Mouse (Mus musculus) c-Kit-negative CD71-positive TER-119-positive erythroid progenitor cells, embryonic 14.5 days (primary cell): ENCODE data around the gene Zfp704.

Source experiments
- DNase-seq: peaks from one replicate; pipeline ENCODE4 v3.0.0-alpha.2; 2013; ENCODE audit warnings: low read depth, low spot score

Zfp704 gene

DNA sequence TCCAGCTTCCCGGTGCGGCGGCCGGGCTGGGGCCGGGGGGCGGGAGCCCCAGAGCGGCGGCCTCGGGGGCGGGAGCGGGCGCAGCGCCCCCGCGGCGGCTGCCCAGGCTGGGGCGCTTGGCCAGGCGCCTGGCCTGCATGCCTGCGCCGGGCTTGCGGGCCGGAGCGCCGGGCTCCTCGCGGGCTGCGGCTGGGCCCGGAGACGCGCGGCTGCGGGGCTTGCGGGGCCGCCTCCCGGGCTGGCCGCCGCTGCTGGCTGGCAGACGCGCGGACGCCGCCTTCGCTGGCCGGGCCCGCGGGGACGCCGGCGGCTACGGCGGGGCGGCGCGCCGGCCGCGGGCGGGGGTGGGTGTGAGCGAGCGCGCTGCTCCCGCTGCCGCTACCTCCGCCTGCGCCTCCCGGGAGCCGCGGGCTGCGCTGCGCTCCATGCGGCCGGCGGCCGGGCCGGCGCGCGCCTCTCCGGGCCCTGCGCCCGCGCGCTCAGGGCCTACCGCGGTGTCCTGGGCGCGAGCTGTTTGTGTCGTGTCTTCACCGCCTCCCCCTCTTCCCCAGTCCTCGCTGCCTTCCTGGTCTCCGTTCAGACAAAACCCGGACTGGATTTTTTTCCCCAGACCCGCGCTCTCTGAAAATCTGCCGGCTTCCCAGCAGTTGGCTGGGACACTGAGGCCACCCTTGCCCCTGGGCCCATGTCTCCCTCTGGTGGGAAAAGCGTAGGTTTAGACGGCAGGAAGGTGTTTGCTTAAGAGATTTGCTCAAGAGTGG lies at the start of gene Zfp704:
Zfp704 (minus strand) TSS at position 505 of the 761 bp plus-strand sequence.
- DNase-seq: no peak

- DNase-seq: no peak
Measured at GRCm38 (mm10) chr3:9633036-9634005, 23.4 kb upstream of the Zfp704 start.

- no peak for DNase-seq
Measured at GRCm38 (mm10) chr3:9629951-9630350, 20.1 kb upstream of the Zfp704 start.

DNA sequence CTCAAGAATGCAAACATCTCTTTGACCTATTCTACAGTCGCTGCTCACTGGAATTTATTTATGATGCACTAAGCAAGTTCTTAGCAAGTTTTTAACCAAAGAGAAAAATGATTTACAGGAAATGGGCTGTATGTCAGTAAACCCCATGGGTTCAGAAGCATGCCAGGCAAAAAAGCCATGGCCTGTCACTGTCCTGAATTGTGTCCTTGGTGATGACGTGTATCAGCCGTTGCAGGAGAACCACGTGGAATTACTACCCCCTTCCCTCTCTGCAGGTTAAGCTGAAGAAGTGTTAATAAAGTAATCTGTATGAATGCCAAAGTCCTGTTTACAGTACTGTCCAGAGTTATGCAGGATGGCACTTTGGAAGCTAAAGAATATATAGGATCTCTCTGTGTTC lies 18.2 kb upstream of the Zfp704 start:
- DNase-seq: no peak

DNA sequence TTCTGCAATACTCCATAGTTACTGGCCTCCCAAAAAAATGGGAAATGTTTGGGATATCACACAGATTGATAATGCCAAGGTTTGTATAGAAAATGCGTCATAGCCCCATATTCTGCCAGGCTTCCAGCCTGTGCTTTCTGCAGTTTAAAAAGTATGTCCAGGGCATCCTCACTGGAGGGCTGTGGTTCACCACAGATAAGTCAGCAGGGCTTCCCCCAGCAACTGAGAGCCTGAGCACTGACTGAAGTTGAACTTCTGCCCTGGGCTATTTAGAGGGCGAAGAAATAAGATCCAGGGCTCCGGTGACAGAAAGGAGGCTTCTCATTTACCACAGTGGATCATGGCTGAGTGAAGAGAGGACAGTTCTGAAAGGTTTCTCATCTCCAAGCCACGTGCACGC lies 16.3 kb upstream of the Zfp704 start:
- no peak for DNase-seq

- DNase-seq: no peak
Measured at GRCm38 (mm10) chr3:9620611-9621010, 10.7 kb upstream of the Zfp704 start.

DNA sequence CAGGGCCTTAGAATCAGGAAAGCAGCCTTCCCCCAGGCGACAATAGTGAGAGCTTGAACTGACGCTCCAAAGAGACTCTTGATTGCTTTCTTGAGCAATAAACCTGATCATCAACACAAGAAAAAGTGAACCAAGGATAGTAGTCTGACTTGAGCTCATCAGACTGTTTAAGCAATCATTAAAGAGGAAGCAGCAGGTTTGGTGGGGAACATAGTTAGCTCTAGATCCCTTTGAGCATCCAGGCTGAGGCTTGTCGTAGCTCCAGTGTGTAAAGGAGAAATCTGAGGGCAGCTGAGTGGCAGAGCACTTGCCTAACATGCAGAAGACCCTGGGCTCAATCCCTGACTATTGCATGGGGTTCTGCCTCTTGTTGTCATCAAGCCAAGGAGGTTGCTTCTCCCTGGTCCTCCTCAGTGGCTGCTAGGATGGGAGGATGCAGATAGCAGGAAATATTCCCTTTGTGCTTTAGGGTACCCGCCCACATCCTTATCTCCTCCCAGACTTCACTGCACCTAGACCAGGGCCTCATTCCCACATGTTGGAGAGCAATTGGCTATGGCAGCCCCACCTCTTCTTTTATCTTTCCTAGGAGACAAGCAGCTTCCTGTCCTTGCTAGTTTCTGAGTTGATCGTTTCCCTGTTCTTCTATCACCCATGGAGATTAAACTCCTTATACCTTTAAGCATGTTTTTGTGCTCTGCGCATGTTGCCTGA lies 9.8 kb upstream of the Zfp704 start:
- DNase-seq: no peak

GRCm38 (mm10) chr3:9617101-9617500 lies 7.2 kb upstream of the Zfp704 start:
- no peak for DNase-seq

- DNase-seq: no peak
Measured at GRCm38 (mm10) chr3:9614676-9615075, 4.8 kb upstream of the Zfp704 start.

DNA sequence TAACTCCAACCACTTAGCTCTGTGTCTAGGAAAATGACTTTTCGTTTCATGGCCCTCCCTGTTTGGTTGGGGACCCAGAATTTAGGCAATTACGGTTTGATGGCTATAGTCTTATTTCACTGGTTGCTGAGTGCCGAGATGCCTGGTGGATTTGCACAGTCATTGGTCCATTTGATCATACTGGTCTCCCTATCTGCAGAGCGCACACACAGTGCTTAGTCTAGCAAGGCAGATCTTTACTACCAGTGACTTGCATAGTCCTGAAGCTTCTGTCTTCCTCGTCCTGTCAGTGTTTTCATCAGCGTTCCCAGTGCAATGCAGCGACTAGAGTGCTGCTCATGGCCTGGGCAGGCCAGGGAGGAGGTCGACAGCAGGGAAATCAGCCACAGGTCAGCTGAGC lies 4.1 kb upstream of the Zfp704 start:
- no peak for DNase-seq

DNA sequence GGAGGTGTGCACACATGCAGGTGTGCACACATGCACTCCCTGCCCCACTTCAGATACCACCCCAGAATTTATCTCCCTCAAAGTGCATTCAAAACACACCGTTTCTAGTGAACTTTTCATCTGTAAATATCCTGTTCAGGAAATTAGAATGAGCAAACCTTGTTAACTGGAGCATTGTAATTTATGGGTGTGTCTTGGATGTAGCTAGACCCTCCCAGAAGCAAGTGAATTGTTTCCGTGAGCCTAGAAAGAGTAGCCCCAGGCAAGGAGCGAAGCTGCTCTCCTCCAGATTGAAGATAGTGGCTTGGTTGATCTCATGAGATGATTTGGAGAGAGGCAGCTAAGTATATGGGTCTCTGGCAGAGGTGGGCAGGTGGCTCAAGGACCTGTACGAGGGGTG lies 1.3 kb upstream of the Zfp704 start:
- DNase-seq: no peak

- DNase-seq: no peak
Measured at GRCm38 (mm10) chr3:9610426-9610825, 541 bp upstream of the Zfp704 start.

GRCm38 (mm10) chr3:9608906-9609580 lies 842 bp downstream of the Zfp704 start:
- DNase-seq: no peak

- no peak for DNase-seq
Measured at GRCm38 (mm10) chr3:9608441-9608905, 1.4 kb downstream of the Zfp704 start.

- no peak for DNase-seq
Measured at GRCm38 (mm10) chr3:9607686-9608085, 2.2 kb downstream of the Zfp704 start.

DNA sequence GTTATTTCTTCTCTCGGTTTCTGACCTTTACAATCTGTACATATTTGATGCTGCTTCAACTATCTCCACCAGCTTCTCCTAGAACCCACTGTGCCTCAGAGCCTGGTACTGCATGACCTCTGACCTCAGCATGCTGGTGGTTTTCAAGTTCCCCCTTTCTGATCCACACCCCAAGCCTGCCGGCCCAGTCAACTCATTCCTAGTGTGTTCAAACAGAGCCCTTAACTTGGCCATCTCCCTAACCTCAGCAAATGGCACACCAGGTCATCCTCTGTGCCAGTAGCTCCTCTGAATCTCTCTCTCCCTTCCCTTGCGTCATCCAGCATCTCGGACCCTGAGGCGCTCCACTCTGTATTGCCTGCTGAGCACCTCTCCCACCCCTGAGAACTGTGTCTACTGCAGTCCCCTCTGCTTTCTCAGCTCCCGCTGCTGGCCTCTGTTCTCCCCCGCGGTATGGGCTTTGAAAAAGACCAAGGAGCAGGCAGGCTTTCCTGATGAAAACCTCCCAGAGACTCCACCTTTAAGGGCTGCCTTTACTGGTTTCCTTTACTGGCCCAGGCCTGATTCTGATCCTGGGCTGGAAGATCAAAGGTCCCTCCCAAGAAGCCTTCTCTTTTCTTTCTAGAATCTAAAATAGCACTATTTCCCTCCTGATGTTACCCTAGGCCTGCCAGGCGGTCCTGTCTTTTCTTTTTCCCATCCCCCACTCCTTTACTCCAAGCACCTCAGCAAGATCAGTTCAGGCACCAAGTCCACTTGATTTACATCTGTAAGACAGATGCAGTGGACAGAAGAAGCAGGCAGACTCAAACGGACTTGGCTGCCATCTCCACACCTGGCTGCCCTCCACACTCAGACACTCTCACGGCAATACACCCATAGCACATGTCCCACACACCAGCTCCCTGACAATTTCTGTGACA lies 3.8 kb downstream of the Zfp704 start:
- DNase-seq: no peak

- no peak for DNase-seq
Measured at GRCm38 (mm10) chr3:9604941-9605340, 4.9 kb downstream of the Zfp704 start.

DNA sequence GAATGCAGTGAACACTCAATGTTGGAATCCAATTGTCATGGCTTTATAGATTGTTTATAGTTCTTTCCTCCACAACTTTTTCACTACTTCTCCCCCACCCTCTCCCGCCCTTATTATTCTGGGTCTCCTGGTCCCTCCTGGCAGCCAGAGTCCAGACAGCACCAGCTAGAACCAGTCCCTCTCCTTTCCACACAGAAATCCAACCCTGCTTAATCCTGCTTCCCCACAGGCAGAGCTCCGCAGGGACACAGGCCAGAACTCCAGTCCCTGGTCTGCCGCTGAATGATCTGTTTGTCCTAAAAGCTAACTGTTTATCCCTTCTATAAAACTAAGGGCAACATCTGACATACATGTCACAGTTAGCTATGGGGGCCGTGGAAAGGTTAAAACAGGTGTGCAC lies 6.0 kb downstream of the Zfp704 start:
- DNase-seq: no peak

GRCm38 (mm10) chr3:9600577-9600976 lies 9.3 kb downstream of the Zfp704 start:
- no peak for DNase-seq

DNA sequence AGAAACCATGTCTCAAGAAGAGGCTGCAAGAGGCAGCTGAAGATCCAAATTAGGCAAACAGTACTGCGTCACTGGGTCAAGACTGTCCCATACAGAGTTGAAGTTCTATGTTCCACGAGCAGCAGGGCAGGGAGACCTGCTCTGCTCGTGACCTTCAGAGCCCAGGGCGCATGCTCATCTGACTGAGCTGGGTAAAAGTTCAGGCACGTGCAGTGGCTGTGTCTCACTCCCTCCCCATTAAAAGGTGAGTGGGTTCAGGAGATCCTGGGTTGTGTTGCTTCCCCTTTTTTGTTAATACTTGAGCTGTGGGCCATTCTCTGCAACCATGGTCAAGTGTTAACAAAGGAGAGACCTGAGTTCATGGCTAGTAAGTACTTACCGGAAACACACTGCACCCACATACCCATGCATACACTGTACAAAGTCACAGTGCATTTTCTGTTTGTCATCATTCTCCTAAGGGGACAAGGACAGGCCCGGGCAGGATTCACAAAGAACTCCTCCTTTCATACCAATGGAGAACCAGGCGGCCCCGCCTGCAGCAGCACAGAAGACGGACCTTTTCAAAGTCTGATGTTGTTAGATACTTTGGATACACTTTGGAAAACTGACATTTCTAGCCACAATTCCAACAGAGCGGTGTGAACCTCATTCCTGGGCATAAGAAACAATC lies 10.0 kb downstream of the Zfp704 start:
- DNase-seq: no peak
